Comparison of ENCODE assay signal across 8 mouse cellular contexts in genomic region chr2:38578602-38579521, GRCm38 (mm10).
A peak's percentile ranks its signal among the peaks of the same experiment; 100 is the strongest.
DNase-seq lines count a peak whose midpoint lies in the region; ATAC-seq and TF ChIP-seq lines count a peak whose summit lies in the region.

No protein-coding gene starts in this region.

- peaks cover 4% of the 10 kb centered on the region; the same call in 1 of the 2 replicates for H3K4me1 ChIP-seq in midbrain, postnatal 0 days (ENCODE audit: insufficient read depth, low read length)

- DNase-seq in cerebellum, adult 11 months = peak; percentile 38
- peak; percentile 74 to 84 for DNase-seq in cerebellum, postnatal 14 days
- DNase-seq in layer of hippocampus, adult 9-11 months = peak; percentile 67
- peak; percentile 83 for DNase-seq in midbrain, postnatal 0 days (ENCODE audit: low spot score)
- DNase-seq in liver = no peak
- no peak for DNase-seq in kidney, adult 9 months
- DNase-seq in kidney, postnatal 4 days = no peak

- no peak overlapping the region for H3K4me3 ChIP-seq in midbrain, postnatal 0 days (ENCODE audit: low read depth, low read length)

- ATAC-seq in midbrain, postnatal 0 days (ENCODE audit: low FRiP score) = peak; percentile 24; the same call in 1 of the 2 replicates
- ATAC-seq in activated CD4-positive, CD25-positive, alpha-beta regulatory T cell, adult 4 months = no peak

- H3K9ac ChIP-seq in midbrain, postnatal 0 days (replicated peaks; ENCODE audit: low read length, poor library complexity, severe bottlenecking) = no peak overlapping the region

- no peak overlapping the region for H3K4me2 ChIP-seq in midbrain, postnatal 0 days (ENCODE audit: low read depth, low read length, poor library complexity, severe bottlenecking)

- H3K27ac ChIP-seq in midbrain, postnatal 0 days (ENCODE audit: low read depth, low read length) = no peak overlapping the region

- H3K27me3 ChIP-seq in midbrain, postnatal 0 days (ENCODE audit: insufficient read depth, low read length) = no peaks in the 10 kb centered on the region

- no peaks in the 10 kb centered on the region for H3K9me3 ChIP-seq in midbrain, postnatal 0 days (ENCODE audit: low read length)

- no peak for TF ChIP-seq CTCF in midbrain, postnatal 0 days (IDR thresholded peaks at IDR 0.05)

- WGBS in midbrain, postnatal 0 days = 55% methylated on average over 13 of the region's 13 CpGs

- no peaks in the 10 kb centered on the region for H3K36me3 ChIP-seq in midbrain, postnatal 0 days (ENCODE audit: insufficient read depth, low read length)

Comparison
In these comparisons a context has a peak if more than half of its experiments do, and no peak if none do; other contexts are left out.
1. DNase-seq: peak in cerebellum, adult 11 months (single experiment), cerebellum, postnatal 14 days (2 of 2), layer of hippocampus, adult 9-11 months (single experiment) and midbrain, postnatal 0 days (single experiment); none in liver (single experiment), kidney, adult 9 months (single experiment) and kidney, postnatal 4 days (0 of 2).